Mouse (Mus musculus): ENCODE data around the gene Il11. TPM values are rescaled to one million over a fixed set of nuclear protein-coding genes. Genes with fewer than 3 reads are reported as not detected.

The Il11 gene
- polyA plus RNA-seq, 1 experiment from 2014 or later = 0.12 TPM

- Histone ChIP-seq H3K9ac (ENCODE audit: low read depth, low read length) (no peak overlapping the region), H3K27me3 (replicated peaks; ENCODE audit: control insufficient read depth, insufficient read depth, low read length) (no peaks in the 10 kb centered on the region), H3K9me3 (ENCODE audit: control insufficient read depth) (no peaks in the 10 kb centered on the region), H3K4me1 (replicated peaks; ENCODE audit: control insufficient read depth, insufficient read depth, low read length) (no peaks in the 10 kb centered on the region), H3K27ac (ENCODE audit: low read depth, low read length) (no peak overlapping the region), H3K4me2 (replicated peaks; ENCODE audit: low read depth) (no peak overlapping the region), H3K36me3 (ENCODE audit: control insufficient read depth, insufficient read depth) (peaks cover 36% of the 10 kb centered on the region), H3K4me3 (ENCODE audit: low read depth, low read length) (no peak overlapping the region)
- no peak for ATAC-seq
- no peak for TF ChIP-seq CTCF (IDR thresholded peaks at IDR 0.05; ENCODE audit: low read depth)
- WGBS = 74% methylated on average over 9 of the region's 9 CpGs
These were observed 35.3 kb downstream of the Il11 start for GRCm38 (mm10) chr7:4747156-4747899.

GRCm38 (mm10) chr7:4746326-4746980, 36.2 kb downstream of the Il11 start:
- Histone ChIP-seq H3K4me3 (ENCODE audit: low read depth, low read length) (no peak overlapping the region), H3K27me3 (replicated peaks; ENCODE audit: control insufficient read depth, insufficient read depth, low read length) (no peaks in the 10 kb centered on the region), H3K9me3 (ENCODE audit: control insufficient read depth) (no peaks in the 10 kb centered on the region), H3K4me1 (replicated peaks; ENCODE audit: control insufficient read depth, insufficient read depth, low read length) (no peaks in the 10 kb centered on the region), H3K4me2 (replicated peaks; ENCODE audit: low read depth) (no peak overlapping the region), H3K27ac (ENCODE audit: low read depth, low read length) (no peak overlapping the region), H3K9ac (ENCODE audit: low read depth, low read length) (no peak overlapping the region), H3K36me3 (ENCODE audit: control insufficient read depth, insufficient read depth) (peaks cover 36% of the 10 kb centered on the region)
- whole genome bisulfite sequencing = 92% methylated on average over 22 of the region's 22 CpGs
- no peak for ATAC-seq
- TF ChIP-seq CTCF (IDR thresholded peaks at IDR 0.05; ENCODE audit: low read depth) = no peak

- ATAC-seq = no peak
- Histone ChIP-seq H3K9ac (ENCODE audit: low read depth, low read length) (no peak overlapping the region), H3K27ac (ENCODE audit: low read depth, low read length) (no peak overlapping the region), H3K4me3 (ENCODE audit: low read depth, low read length) (no peak overlapping the region), H3K36me3 (ENCODE audit: control insufficient read depth, insufficient read depth) (peaks cover 36% of the 10 kb centered on the region), H3K4me2 (replicated peaks; ENCODE audit: low read depth) (no peak overlapping the region), H3K9me3 (ENCODE audit: control insufficient read depth) (no peaks in the 10 kb centered on the region), H3K27me3 (replicated peaks; ENCODE audit: control insufficient read depth, insufficient read depth, low read length) (no peaks in the 10 kb centered on the region), H3K4me1 (replicated peaks; ENCODE audit: control insufficient read depth, insufficient read depth, low read length) (0 out of 2 replicates have a peak, but pooled peaks cover 4% of the 10 kb centered on the region)
- no peak for TF ChIP-seq CTCF (IDR thresholded peaks at IDR 0.05; ENCODE audit: low read depth)
- WGBS = 94% methylated on average over 6 of the region's 6 CpGs
These were observed 37.8 kb downstream of the Il11 start for GRCm38 (mm10) chr7:4744886-4745285.

GRCm38 (mm10) chr7:4743354-4743753, 39.3 kb downstream of the Il11 start:
- no peak overlapping the region for H3K27ac ChIP-seq (ENCODE audit: low read depth, low read length)
- ATAC-seq = no peak
- no peak overlapping the region for H3K9ac ChIP-seq (ENCODE audit: low read depth, low read length)
- 0 out of 2 replicates have a peak, but pooled peaks cover 7% of the 10 kb centered on the region for H3K4me1 ChIP-seq (replicated peaks; ENCODE audit: control insufficient read depth, insufficient read depth, low read length)
- H3K4me2 ChIP-seq (replicated peaks; ENCODE audit: low read depth) = no peak overlapping the region
- no peaks in the 10 kb centered on the region for H3K27me3 ChIP-seq (replicated peaks; ENCODE audit: control insufficient read depth, insufficient read depth, low read length)
- H3K36me3 ChIP-seq (ENCODE audit: control insufficient read depth, insufficient read depth) = peaks cover 36% of the 10 kb centered on the region
- no peak for TF ChIP-seq CTCF (IDR thresholded peaks at IDR 0.05; ENCODE audit: low read depth)
- no peaks in the 10 kb centered on the region for H3K9me3 ChIP-seq (ENCODE audit: control insufficient read depth)
- no peak overlapping the region for H3K4me3 ChIP-seq (ENCODE audit: low read depth, low read length)
- WGBS = 69% methylated on average over 2 of the region's 2 CpGs

- H3K9ac ChIP-seq (ENCODE audit: low read depth, low read length) = no peak overlapping the region
- H3K4me3 ChIP-seq (ENCODE audit: low read depth, low read length) = no peak overlapping the region
- WGBS = 84% methylated on average over 6 of the region's 6 CpGs
These were observed 40.2 kb downstream of the Il11 start for GRCm38 (mm10) chr7:4742482-4742819.

GRCm38 (mm10) chr7:4741672-4742481, 40.8 kb downstream of the Il11 start:
- Histone ChIP-seq H3K9ac (ENCODE audit: low read depth, low read length) (no peak overlapping the region), H3K4me3 (ENCODE audit: low read depth, low read length) (no peak overlapping the region; the same call in 1 of the 2 replicates), H3K27ac (ENCODE audit: low read depth, low read length) (peak overlapping the region; percentile 72; the same call in 1 of the 2 replicates)

More at GRCm38 (mm10) chr7:4742482-4742819, 40.2 kb downstream of the Il11 start:
- H3K4me1 ChIP-seq (replicated peaks; ENCODE audit: control insufficient read depth, insufficient read depth, low read length) = 0 out of 2 replicates have a peak, but pooled peaks cover 7% of the 10 kb centered on the region
- no peaks in the 10 kb centered on the region for H3K9me3 ChIP-seq (ENCODE audit: control insufficient read depth)
- no peaks in the 10 kb centered on the region for H3K27me3 ChIP-seq (replicated peaks; ENCODE audit: control insufficient read depth, insufficient read depth, low read length)
- peaks cover 36% of the 10 kb centered on the region for H3K36me3 ChIP-seq (ENCODE audit: control insufficient read depth, insufficient read depth)
- H3K27ac ChIP-seq (ENCODE audit: low read depth, low read length) = no peak overlapping the region
- no peak for ATAC-seq
- TF ChIP-seq CTCF (IDR thresholded peaks at IDR 0.05; ENCODE audit: low read depth) = no peak
- no peak overlapping the region for H3K4me2 ChIP-seq (replicated peaks; ENCODE audit: low read depth)

More at GRCm38 (mm10) chr7:4741672-4742481, 40.8 kb downstream of the Il11 start:
- no peaks in the 10 kb centered on the region for H3K27me3 ChIP-seq (replicated peaks; ENCODE audit: control insufficient read depth, insufficient read depth, low read length)
- 0 out of 2 replicates have a peak, but pooled peaks cover 7% of the 10 kb centered on the region for H3K4me1 ChIP-seq (replicated peaks; ENCODE audit: control insufficient read depth, insufficient read depth, low read length)
- peaks cover 32% of the 10 kb centered on the region for H3K36me3 ChIP-seq (ENCODE audit: control insufficient read depth, insufficient read depth)
- no peak for ATAC-seq
- no peak for TF ChIP-seq CTCF (IDR thresholded peaks at IDR 0.05; ENCODE audit: low read depth)
- peak overlapping the region; percentile 65 for H3K4me2 ChIP-seq (replicated peaks; ENCODE audit: low read depth)
- no peaks in the 10 kb centered on the region for H3K9me3 ChIP-seq (ENCODE audit: control insufficient read depth)
- 75% methylated on average over 21 of the region's 21 CpGs for WGBS

All from intestine, postnatal 0 days (tissue).